Mouse (Mus musculus) lung, embryonic 15.5 days (tissue): Measurements from ENCODE around the gene Faah. TPM values are rescaled to one million over a fixed set of nuclear protein-coding genes. Genes with fewer than 3 reads are reported as not detected.

Experiments
- ATAC-seq: fragments of 200-750 bp; cut with Nextera tagmentation; 2 replicates; pipeline ENCODE4 v1.8.0; 2017; ENCODE audit warnings: moderate number of reproducible peaks, borderline replicate concordance; ENCODE audit not compliant: low FRiP score, low TSS enrichment; ENCODE audit errors: extremely low read depth
- H3K27ac ChIP-seq: fragments of 300-500 bp; sonication (generic); 2 replicates; pipeline ENCODE4 v1.5.1; 2015; ENCODE audit warnings: moderate library complexity, mild to moderate bottlenecking, inconsistent platforms
- H3K27me3 ChIP-seq: fragments of 300-500 bp; sonication (generic); 2 replicates; pipeline ENCODE4 v1.6.1; 2015; ENCODE audit warnings: inconsistent platforms
- H3K36me3 ChIP-seq: fragments of 300-500 bp; sonication (generic); 2 replicates; pipeline ENCODE4 v1.6.1; 2015; ENCODE audit warnings: inconsistent platforms
- H3K4me1 ChIP-seq: fragments of 300-500 bp; sonication (generic); 2 replicates; pipeline ENCODE4 v1.6.1; 2015; ENCODE audit warnings: inconsistent platforms
- H3K4me2 ChIP-seq: fragments of 300-500 bp; sonication (generic); 2 replicates; pipeline ENCODE4 v1.6.1; 2015; ENCODE audit warnings: inconsistent platforms, mild to moderate bottlenecking, moderate library complexity
- H3K4me3 ChIP-seq: fragments of 300-500 bp; sonication (generic); 2 replicates; pipeline ENCODE4 v1.5.1; 2015; ENCODE audit warnings: mild to moderate bottlenecking, inconsistent platforms
- H3K9ac ChIP-seq: fragments of 300-500 bp; sonication (generic); 2 replicates; pipeline ENCODE4 v1.6.1; 2015; ENCODE audit warnings: inconsistent platforms
- H3K9me3 ChIP-seq: fragments of 300-500 bp; sonication (generic); 2 replicates; pipeline ENCODE4 v1.6.1; 2016; ENCODE audit warnings: inconsistent platforms
- WGBS: fragments of 180-500 bp; shearing (Covaris S2); methylation state at CpG from one replicate; pipeline ENCODE4 v1.1.7; 2015; 5-methylcytosine and 5-hydroxymethylcytosine counted together
- polyA plus RNA-seq: library from polyadenylated mRNA; unstranded; fragments of >200 nt; fragmentation: Nextera tagmentation; extraction: Ambion mirVana; gene quantifications from 2 replicates; pipeline ENCODE4 v1.2.1, GENCODE M21; 2015

Gene Faah
- polyA plus RNA-seq, 1 experiment from 2014 or later: 10.2 TPM

- H3K4me1 ChIP-seq: peaks cover 10% of the 10 kb centered on the region; the same call in 1 of the 2 replicates
- ATAC-seq: no peak
- H3K9me3 ChIP-seq: no peaks in the 10 kb centered on the region
- H3K27me3 ChIP-seq: no peaks in the 10 kb centered on the region
- no peak overlapping the region for H3K27ac ChIP-seq
- H3K9ac ChIP-seq: no peak overlapping the region
- peaks cover 27% of the 10 kb centered on the region for H3K36me3 ChIP-seq
- H3K4me2 ChIP-seq: no peak overlapping the region
- H3K4me3 ChIP-seq: no peak overlapping the region
- 71% methylated on average over 3 of the region's 3 CpGs for WGBS
These were observed 24.5 kb upstream of the Faah start for GRCm38 (mm10) chr4:116042186-116042585.

- ATAC-seq: no peak
- peaks cover 30% of the 10 kb centered on the region for H3K36me3 ChIP-seq
These were observed 22.7 kb upstream of the Faah start for GRCm38 (mm10) chr4:116040466-116040865.

GRCm38 (mm10) chr4:116033374-116033773 is 15.6 kb upstream of the Faah start:
- no peak overlapping the region for H3K4me3 ChIP-seq
- peaks cover 34% of the 10 kb centered on the region for H3K36me3 ChIP-seq
- no peaks in the 10 kb centered on the region for H3K4me1 ChIP-seq
- no peaks in the 10 kb centered on the region for H3K9me3 ChIP-seq
- H3K27me3 ChIP-seq: no peaks in the 10 kb centered on the region
- 92% methylated on average over 5 of the region's 5 CpGs for WGBS
- no peak overlapping the region for H3K9ac ChIP-seq
- no peak for ATAC-seq
- H3K4me2 ChIP-seq: no peak overlapping the region
- no peak overlapping the region for H3K27ac ChIP-seq

More at GRCm38 (mm10) chr4:116040466-116040865, 22.7 kb upstream of the Faah start:
- Histone ChIP-seq H3K27me3 (no peaks in the 10 kb centered on the region), H3K4me3 (no peak overlapping the region), H3K27ac (no peak overlapping the region), H3K4me2 (no peak overlapping the region), H3K4me1 (no peaks in the 10 kb centered on the region), H3K9ac (no peak overlapping the region), H3K9me3 (no peaks in the 10 kb centered on the region)
- WGBS: 80% methylated on average over 2 of the region's 2 CpGs

- H3K9me3 ChIP-seq: no peaks in the 10 kb centered on the region
- no peak for ATAC-seq
- H3K27ac ChIP-seq: no peak overlapping the region
- peaks cover 34% of the 10 kb centered on the region for H3K36me3 ChIP-seq
- no peaks in the 10 kb centered on the region for H3K27me3 ChIP-seq
- no peak overlapping the region for H3K4me3 ChIP-seq
- no peaks in the 10 kb centered on the region for H3K4me1 ChIP-seq
- 86% methylated on average over 9 of the region's 9 CpGs for WGBS
- no peak overlapping the region for H3K4me2 ChIP-seq
- no peak overlapping the region for H3K9ac ChIP-seq
These were observed 15.2 kb upstream of the Faah start for GRCm38 (mm10) chr4:116032906-116033305.

GRCm38 (mm10) chr4:116017300-116017901 is 325 bp downstream of the Faah start:
- H3K36me3 ChIP-seq: no peaks in the 10 kb centered on the region
- H3K27ac ChIP-seq: peak overlapping the region; percentile 54; the same call in 1 of the 2 replicates
- H3K4me1 ChIP-seq: peaks cover 11% of the 10 kb centered on the region; the same call in 1 of the 2 replicates
- no peaks in the 10 kb centered on the region for H3K9me3 ChIP-seq
- peaks cover 53% of the 10 kb centered on the region for H3K27me3 ChIP-seq
- peak; percentile 79 for ATAC-seq
- H3K4me3 ChIP-seq: peak overlapping the region; percentile 60
- peak overlapping the region; percentile 52 for H3K9ac ChIP-seq
- peak overlapping the region; percentile 96 for H3K4me2 ChIP-seq
- under 1% methylated on average over 59 of the region's 60 CpGs for WGBS

- Histone ChIP-seq H3K27ac (no peak overlapping the region), H3K27me3 (peaks cover 53% of the 10 kb centered on the region), H3K36me3 (no peaks in the 10 kb centered on the region), H3K4me1 (peaks cover 11% of the 10 kb centered on the region; the same call in 1 of the 2 replicates), H3K4me2 (peak overlapping the region; percentile 96), H3K9me3 (no peaks in the 10 kb centered on the region), H3K9ac (peak overlapping the region; percentile 52; the same call in 1 of the 2 replicates), H3K4me3 (peak overlapping the region; percentile 60)
- no peak for ATAC-seq
- WGBS: 7% methylated on average over 16 of the region's 16 CpGs
These were observed 845 bp downstream of the Faah start for GRCm38 (mm10) chr4:116016862-116017299.

- peak overlapping the region; percentile 60 for H3K4me3 ChIP-seq
- peaks cover 11% of the 10 kb centered on the region; the same call in 1 of the 2 replicates for H3K4me1 ChIP-seq
- H3K27me3 ChIP-seq: peaks cover 53% of the 10 kb centered on the region
- H3K36me3 ChIP-seq: no peaks in the 10 kb centered on the region
- no peaks in the 10 kb centered on the region for H3K9me3 ChIP-seq
- H3K9ac ChIP-seq: no peak overlapping the region
- WGBS: 57% methylated on average over 3 of the region's 3 CpGs
- no peak for ATAC-seq
- H3K4me2 ChIP-seq: peak overlapping the region; percentile 96
- H3K27ac ChIP-seq: no peak overlapping the region
These were observed 1.3 kb downstream of the Faah start for GRCm38 (mm10) chr4:116016396-116016795.

GRCm38 (mm10) chr4:116015996-116016395 is 1.7 kb downstream of the Faah start:
- Histone ChIP-seq H3K9me3 (no peaks in the 10 kb centered on the region), H3K27me3 (peaks cover 53% of the 10 kb centered on the region), H3K4me1 (peaks cover 11% of the 10 kb centered on the region; the same call in 1 of the 2 replicates), H3K4me2 (peak overlapping the region; percentile 96), H3K4me3 (0 out of 2 replicates have a peak overlapping the region, but pooled peaks have one; percentile 60), H3K9ac (no peak overlapping the region), H3K36me3 (no peaks in the 10 kb centered on the region), H3K27ac (no peak overlapping the region)
- no peak for ATAC-seq
- 63% methylated on average over 8 of the region's 8 CpGs for WGBS

- H3K9me3 ChIP-seq: no peaks in the 10 kb centered on the region
- H3K27me3 ChIP-seq: peaks cover 53% of the 10 kb centered on the region
- no peak for ATAC-seq
- peaks cover 11% of the 10 kb centered on the region; the same call in 1 of the 2 replicates for H3K4me1 ChIP-seq
- H3K36me3 ChIP-seq: no peaks in the 10 kb centered on the region
- H3K4me3 ChIP-seq: no peak overlapping the region
- no peak overlapping the region for H3K9ac ChIP-seq
- H3K4me2 ChIP-seq: no peak overlapping the region
- no peak overlapping the region for H3K27ac ChIP-seq
- WGBS: 82% methylated on average over 5 of the region's 5 CpGs
These were observed 2.2 kb downstream of the Faah start for GRCm38 (mm10) chr4:116015502-116015901.

- 64% methylated on average over 8 of the region's 8 CpGs for WGBS
- Histone ChIP-seq H3K27ac (no peak overlapping the region), H3K4me1 (peaks cover 11% of the 10 kb centered on the region), H3K9ac (no peak overlapping the region), H3K36me3 (no peaks in the 10 kb centered on the region), H3K4me2 (no peak overlapping the region), H3K9me3 (no peaks in the 10 kb centered on the region), H3K4me3 (no peak overlapping the region), H3K27me3 (peaks cover 5% of the 10 kb centered on the region; the same call in 1 of the 2 replicates)
- no peak for ATAC-seq
These were observed 7.5 kb downstream of the Faah start for GRCm38 (mm10) chr4:116010186-116010585.

GRCm38 (mm10) chr4:116001206-116001605 is 16.5 kb downstream of the Faah start:
- Histone ChIP-seq H3K9ac (no peak overlapping the region), H3K4me1 (no peaks in the 10 kb centered on the region), H3K9me3 (no peaks in the 10 kb centered on the region), H3K27me3 (no peaks in the 10 kb centered on the region), H3K4me3 (no peak overlapping the region), H3K27ac (no peak overlapping the region), H3K4me2 (no peak overlapping the region), H3K36me3 (no peaks in the 10 kb centered on the region)
- ATAC-seq: no peak
- WGBS: 58% methylated on average over 4 of the region's 4 CpGs

- no peak overlapping the region for H3K4me2 ChIP-seq
- WGBS: 44% methylated on average over 6 of the region's 6 CpGs
- H3K4me3 ChIP-seq: no peak overlapping the region
- no peaks in the 10 kb centered on the region for H3K27me3 ChIP-seq
- H3K27ac ChIP-seq: no peak overlapping the region
- no peaks in the 10 kb centered on the region for H3K36me3 ChIP-seq
- no peaks in the 10 kb centered on the region for H3K9me3 ChIP-seq
- no peak overlapping the region for H3K9ac ChIP-seq
- no peak for ATAC-seq
- H3K4me1 ChIP-seq: no peaks in the 10 kb centered on the region
These were observed 17.1 kb downstream of the Faah start for GRCm38 (mm10) chr4:116000671-116001070.
